ENCODE assay signal across 7 mouse cellular contexts in genomic region chr13:76484086-76484709, GRCm38 (mm10).
A peak's percentile ranks its signal among the peaks of the same experiment; 100 is the strongest.
DNase-seq lines count a peak whose midpoint lies in the region; ATAC-seq lines count a peak whose summit lies in the region.

No protein-coding gene starts in this region.

- no peaks in the 10 kb centered on the region for H3K27me3 ChIP-seq in forebrain, embryonic 13.5 days
- no peaks in the 10 kb centered on the region for H3K27me3 ChIP-seq in kidney, embryonic 15.5 days
- no peaks in the 10 kb centered on the region for H3K27me3 ChIP-seq in neural tube, embryonic 15.5 days (replicated peaks)

- peaks cover 10% of the 10 kb centered on the region for H3K4me1 ChIP-seq in forebrain, embryonic 13.5 days
- H3K4me1 ChIP-seq in kidney, embryonic 15.5 days: no peaks in the 10 kb centered on the region
- no peaks in the 10 kb centered on the region for H3K4me1 ChIP-seq in neural tube, embryonic 15.5 days

- H3K9me3 ChIP-seq in forebrain, embryonic 13.5 days (replicated peaks): no peaks in the 10 kb centered on the region
- H3K9me3 ChIP-seq in kidney, embryonic 15.5 days (replicated peaks): no peaks in the 10 kb centered on the region
- H3K9me3 ChIP-seq in neural tube, embryonic 15.5 days (replicated peaks): no peaks in the 10 kb centered on the region

- peak overlapping the region; percentile 25; the same call in 1 of the 2 replicates for H3K27ac ChIP-seq in forebrain, embryonic 13.5 days
- H3K27ac ChIP-seq in kidney, embryonic 15.5 days: no peak overlapping the region
- no peak overlapping the region for H3K27ac ChIP-seq in neural tube, embryonic 15.5 days (replicated peaks)

- H3K9ac ChIP-seq in forebrain, embryonic 13.5 days: no peak overlapping the region
- no peak overlapping the region for H3K9ac ChIP-seq in kidney, embryonic 15.5 days
- no peak overlapping the region for H3K9ac ChIP-seq in neural tube, embryonic 15.5 days (replicated peaks)

- H3K4me3 ChIP-seq in forebrain, embryonic 13.5 days: no peak overlapping the region
- H3K4me3 ChIP-seq in kidney, embryonic 15.5 days (replicated peaks): no peak overlapping the region
- no peak overlapping the region for H3K4me3 ChIP-seq in neural tube, embryonic 15.5 days (replicated peaks)

- WGBS in forebrain, embryonic 13.5 days: 2% methylated on average over 2 of the region's 2 CpGs
- 24% methylated on average over 2 of the region's 2 CpGs for WGBS in kidney, embryonic 15.5 days
- 25% methylated on average over 2 of the region's 2 CpGs for WGBS in neural tube, embryonic 15.5 days

- no peak overlapping the region for H3K4me2 ChIP-seq in forebrain, embryonic 13.5 days
- no peak overlapping the region for H3K4me2 ChIP-seq in kidney, embryonic 15.5 days
- H3K4me2 ChIP-seq in neural tube, embryonic 15.5 days: no peak overlapping the region

- DNase-seq in testis, postnatal 10 days (ENCODE audit: low spot score): peak; percentile 45
- DNase-seq in testis, postnatal 14 days (ENCODE audit: low spot score): no peak
- DNase-seq in spleen, postnatal 4 days (ENCODE audit: low spot score in 2 of 2): no peak
- no peak for DNase-seq in natural killer cell, adult 2 months (ENCODE audit: low spot score in 2 of 2)

- H3K36me3 ChIP-seq in forebrain, embryonic 13.5 days (ENCODE audit: poor library complexity, severe bottlenecking): no peaks in the 10 kb centered on the region
- H3K36me3 ChIP-seq in kidney, embryonic 15.5 days: no peaks in the 10 kb centered on the region
- no peaks in the 10 kb centered on the region for H3K36me3 ChIP-seq in neural tube, embryonic 15.5 days

- ATAC-seq in forebrain, embryonic 13.5 days: peak; percentile 86
- peak; percentile 83 for ATAC-seq in kidney, embryonic 15.5 days (replicated peaks; ENCODE audit: low FRiP score)
- peak; percentile 50; the same call in 1 of the 2 replicates for ATAC-seq in neural tube, embryonic 15.5 days (ENCODE audit: low FRiP score)
